Mouse (Mus musculus) heart, adult 8-10 months (tissue): ENCODE results near the gene Slc30a10. TPM values are rescaled to one million over a fixed set of nuclear protein-coding genes. Genes with fewer than 3 reads are reported as not detected.

Source experiments
- DNase-seq: peaks from one replicate; pipeline ENCODE4 v3.0.0; 2022; ENCODE audit warnings: low spot score
- total RNA-seq, 4 experiments: library from RNA; stranded (reverse); gene quantifications; 2 replicates each; pipeline ENCODE4 v1.2.4; 2022

Gene Slc30a10
- total RNA-seq, 4 experiments from 2014 or later = not detected

- no peak for DNase-seq
Measured at GRCm38 (mm10) chr1:185462889-185463288, 8.2 kb downstream of the Slc30a10 start.

- no peak for DNase-seq
Measured at GRCm38 (mm10) chr1:185469551-185470021, 14.9 kb downstream of the Slc30a10 start.

- DNase-seq = no peak
Measured at GRCm38 (mm10) chr1:185472025-185472720, 17.5 kb downstream of the Slc30a10 start.

GRCm38 (mm10) chr1:185472730-185473129, 18.1 kb downstream of the Slc30a10 start:
- DNase-seq = no peak

- DNase-seq = no peak
Measured at GRCm38 (mm10) chr1:185473437-185473836, 18.8 kb downstream of the Slc30a10 start.

- no peak for DNase-seq
Measured at GRCm38 (mm10) chr1:185479861-185480260, 25.2 kb downstream of the Slc30a10 start.

- DNase-seq = no peak
Measured at GRCm38 (mm10) chr1:185482001-185482761, 27.5 kb downstream of the Slc30a10 start.

- DNase-seq = no peak
Measured at GRCm38 (mm10) chr1:185482762-185483161, 28.1 kb downstream of the Slc30a10 start.

- DNase-seq = no peak
Measured at GRCm38 (mm10) chr1:185483356-185484057, 28.9 kb downstream of the Slc30a10 start.

- no peak for DNase-seq
Measured at GRCm38 (mm10) chr1:185484281-185484680, 29.6 kb downstream of the Slc30a10 start.

GRCm38 (mm10) chr1:185489893-185490292, 35.2 kb downstream of the Slc30a10 start:
- no peak for DNase-seq

- DNase-seq = no peak
Measured at GRCm38 (mm10) chr1:185490603-185491002, 36.0 kb downstream of the Slc30a10 start.

- DNase-seq = no peak
Measured at GRCm38 (mm10) chr1:185493439-185494034, 38.9 kb downstream of the Slc30a10 start.

GRCm38 (mm10) chr1:185496791-185497460, 42.3 kb downstream of the Slc30a10 start:
- no peak for DNase-seq

- no peak for DNase-seq
Measured at GRCm38 (mm10) chr1:185500602-185501001, 46.0 kb downstream of the Slc30a10 start.

- no peak for DNase-seq
Measured at GRCm38 (mm10) chr1:185501801-185502340, 47.2 kb downstream of the Slc30a10 start.

GRCm38 (mm10) chr1:185502550-185502949, 47.9 kb downstream of the Slc30a10 start:
- DNase-seq = no peak

GRCm38 (mm10) chr1:185509042-185509441, 54.4 kb downstream of the Slc30a10 start:
- DNase-seq = no peak

GRCm38 (mm10) chr1:185511306-185511705, 56.7 kb downstream of the Slc30a10 start:
- DNase-seq = no peak

- DNase-seq = no peak
Measured at GRCm38 (mm10) chr1:185515526-185515979, 60.9 kb downstream of the Slc30a10 start.

GRCm38 (mm10) chr1:185516041-185516440, 61.4 kb downstream of the Slc30a10 start:
- no peak for DNase-seq
